Mouse (Mus musculus): ENCODE data around the gene Slc9a8.

GRCm38 (mm10) chr2:167386998-167387397 lies 34.5 kb upstream of the Slc9a8 start:
- TF ChIP-seq POLR2A (IDR thresholded peaks at IDR 0.05; ENCODE audit: insufficient read depth, low read depth, low read length) (no peak), EP300 (IDR thresholded peaks at IDR 0.05; ENCODE audit: insufficient read depth, low read depth, low read length) (no peak)

Measured in heart, adult 2 months (tissue).